Mouse (Mus musculus) erythroblast, embryonic 14.5 days (primary cell): ENCODE results near the gene Arhgap30. TPM values are rescaled to one million over a fixed set of nuclear protein-coding genes. Genes with fewer than 3 reads are reported as not detected.
A peak's percentile ranks its signal among the peaks of the same experiment; 100 is the strongest.

Experiments
- H3K27me3 ChIP-seq: 2 replicates; pipeline ENCODE4 v1.6.1; 2012; ENCODE audit warnings: inconsistent platforms; ENCODE audit not compliant: control insufficient read depth
- H3K36me3 ChIP-seq: 2 replicates; pipeline ENCODE4 v1.6.1; 2012; ENCODE audit warnings: mild to moderate bottlenecking, inconsistent platforms; ENCODE audit not compliant: control insufficient read depth
- H3K4me1 ChIP-seq: 2 replicates; pipeline ENCODE4 v1.6.1; 2012; ENCODE audit warnings: inconsistent platforms; ENCODE audit not compliant: control insufficient read depth
- H3K4me3 ChIP-seq: replicated peaks from 2 replicates; pipeline ENCODE3; 2012; ENCODE audit warnings: moderate library complexity, mild to moderate bottlenecking, inconsistent platforms
- H3K9me3 ChIP-seq: 2 replicates; pipeline ENCODE4 v1.6.1; 2012; ENCODE audit warnings: low read length, inconsistent platforms, mixed read lengths; ENCODE audit not compliant: control insufficient read depth
- GATA1 ChIP-seq: IDR thresholded peaks from 2 replicates; pipeline ENCODE4 v1.6.1; 2012; ENCODE audit warnings: low read length, inconsistent platforms, mixed read lengths
- TAL1 ChIP-seq: IDR thresholded peaks from 3 replicates; pipeline ENCODE4 v1.6.1; 2012; ENCODE audit warnings: low read length, inconsistent platforms, mixed read lengths
- polyA plus RNA-seq: library from polyadenylated mRNA; stranded (reverse); fragments of >175 nt; gene quantifications from 2 replicates; pipeline ENCODE4 v1.2.3, GENCODE M21; 2012

Arhgap30 gene
- 0.06 and 0.07 TPM in 2 replicates for polyA plus RNA-seq

DNA sequence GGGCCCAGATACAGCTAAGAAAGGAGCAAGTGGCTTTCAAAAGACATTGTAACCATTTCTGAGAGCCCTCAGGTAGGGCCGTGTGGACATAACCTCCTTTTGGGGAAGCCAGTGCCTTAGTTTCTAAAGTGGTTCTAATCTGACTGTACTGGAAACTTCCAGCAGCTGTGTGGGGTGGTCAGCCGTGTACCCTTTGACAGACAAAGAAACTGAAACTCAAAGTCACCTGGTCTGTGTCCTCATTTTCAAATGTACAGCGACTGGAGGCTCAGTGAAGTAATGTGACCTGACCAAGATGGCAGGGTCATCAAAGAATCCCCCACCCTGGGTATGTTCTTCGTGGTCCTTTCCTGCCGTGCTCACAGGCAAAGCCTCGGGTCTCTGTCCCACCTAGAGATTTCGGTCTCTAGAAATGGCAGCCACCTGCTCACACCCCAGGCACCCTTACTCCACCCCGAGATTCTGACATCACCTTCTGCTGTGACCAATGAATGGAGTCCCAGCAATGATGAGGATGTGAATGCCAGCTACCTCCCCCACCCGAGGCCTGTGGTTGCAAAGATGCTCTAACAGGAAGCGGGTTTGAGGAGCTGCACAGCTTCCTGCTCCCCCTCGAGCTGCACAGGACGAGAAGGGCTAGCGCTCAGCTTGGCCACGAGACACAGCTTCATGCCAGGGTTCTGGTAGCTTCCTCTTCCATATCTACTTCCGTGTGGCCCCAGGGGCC is at the start of gene Arhgap30:
TSS of gene Arhgap30 (plus strand) at position 579 of the 727 bp plus-strand sequence.
- H3K4me3 ChIP-seq, result peak within 1 kb of the TSS; percentile 20
- peaks cover 12% of the 10 kb centered on the region for H3K4me1 ChIP-seq
- no peaks in the 10 kb centered on the region for H3K27me3 ChIP-seq
- H3K9me3 ChIP-seq, result no peaks in the 10 kb centered on the region
- TF ChIP-seq TAL1, result no peak
- no peak for TF ChIP-seq GATA1
- H3K36me3 ChIP-seq, result no peaks in the 10 kb centered on the region

DNA sequence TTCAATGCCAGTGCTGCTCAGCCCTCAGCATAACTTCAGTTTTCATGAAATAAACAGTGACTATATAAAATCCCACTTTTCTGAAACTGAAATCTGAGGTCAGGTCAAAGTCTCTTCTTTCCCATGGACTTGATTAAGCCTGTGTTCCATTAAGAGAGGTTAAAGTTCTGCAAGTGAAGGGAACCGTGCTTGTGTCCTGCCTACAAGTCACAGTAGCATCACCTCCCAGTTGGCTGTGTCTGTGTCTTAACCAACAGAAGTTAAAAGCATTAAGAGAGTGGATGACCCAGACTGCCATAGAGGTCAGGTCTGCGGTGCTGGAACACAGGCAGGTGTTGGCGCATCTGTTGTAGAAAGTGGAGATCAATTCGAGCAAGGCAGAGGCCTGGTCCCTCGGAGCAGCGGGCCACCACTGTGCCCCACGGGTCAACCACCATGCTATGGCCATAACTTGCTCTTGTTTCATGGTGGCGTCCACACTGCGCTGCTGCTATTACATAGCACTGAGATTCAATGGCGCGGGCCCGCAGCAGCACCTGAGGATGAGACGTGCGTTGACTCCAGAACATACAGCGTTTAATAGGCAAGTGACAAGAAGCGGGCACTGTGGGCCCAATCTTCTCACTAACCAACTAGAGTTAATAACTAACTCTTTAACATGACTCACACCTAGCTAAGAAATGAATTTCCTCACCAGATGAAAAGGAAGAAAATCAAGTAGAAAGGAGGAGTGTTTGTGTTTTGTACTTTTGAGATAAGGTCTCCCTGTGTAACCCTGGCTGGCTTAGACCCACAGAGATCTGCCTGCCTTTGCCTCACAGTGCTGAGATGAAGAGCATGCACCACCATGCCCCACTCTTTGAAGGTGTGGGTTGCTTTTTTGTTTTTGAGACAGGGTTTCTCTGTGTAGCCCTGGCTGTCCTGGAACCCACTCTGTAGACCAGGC is 46.2 kb upstream of the Arhgap30 start:
- Histone ChIP-seq H3K4me1 (peaks cover 43% of the 10 kb centered on the region), H3K27me3 (no peaks in the 10 kb centered on the region), H3K36me3 (peaks cover 72% of the 10 kb centered on the region), H3K4me3 (no peak overlapping the region), H3K9me3 (no peaks in the 10 kb centered on the region)
- no peak for TF ChIP-seq GATA1
- TF ChIP-seq TAL1, result no peak

DNA sequence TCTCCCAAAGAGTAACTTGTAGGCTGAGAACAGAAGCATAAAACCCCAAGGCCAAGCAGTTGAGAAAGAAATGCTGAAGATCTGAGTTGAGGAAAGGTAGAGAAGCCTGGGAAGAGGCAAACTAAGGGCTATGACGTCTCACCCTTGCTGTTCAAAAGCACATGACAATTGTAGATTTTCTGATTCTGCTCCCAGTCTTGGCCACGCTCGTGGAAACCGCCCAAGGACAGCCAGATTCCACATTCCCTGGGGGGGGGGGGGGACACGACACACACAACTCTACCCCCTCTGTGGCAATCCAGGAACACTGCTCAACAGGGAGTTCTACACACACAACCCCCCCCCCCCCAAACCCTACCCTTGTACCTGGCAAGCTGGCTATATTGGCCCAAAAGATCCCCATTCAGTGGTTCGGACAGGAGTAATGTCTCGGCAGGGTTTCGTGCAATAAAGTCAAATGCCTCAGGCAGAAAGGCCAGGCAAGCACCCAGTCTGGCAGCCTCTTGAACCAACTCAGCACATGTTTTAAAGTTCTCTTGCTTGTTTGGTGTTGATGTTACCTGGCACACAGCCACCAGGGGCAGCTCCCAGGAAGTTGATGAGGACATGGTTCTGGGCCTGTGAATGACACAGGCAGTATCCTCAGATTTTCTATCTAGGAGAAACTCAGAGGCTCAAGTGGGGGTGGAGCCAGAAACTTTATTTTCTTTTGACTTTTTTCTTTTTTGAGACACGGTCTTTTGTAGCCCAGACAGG is 44.7 kb upstream of the Arhgap30 start:
- peak overlapping the region; percentile 96 for H3K4me3 ChIP-seq
- no peaks in the 10 kb centered on the region for H3K9me3 ChIP-seq
- H3K4me1 ChIP-seq, result peaks cover 53% of the 10 kb centered on the region
- H3K27me3 ChIP-seq, result no peaks in the 10 kb centered on the region
- H3K36me3 ChIP-seq, result peaks cover 62% of the 10 kb centered on the region
- TF ChIP-seq GATA1 (no peak), TAL1 (no peak)

DNA sequence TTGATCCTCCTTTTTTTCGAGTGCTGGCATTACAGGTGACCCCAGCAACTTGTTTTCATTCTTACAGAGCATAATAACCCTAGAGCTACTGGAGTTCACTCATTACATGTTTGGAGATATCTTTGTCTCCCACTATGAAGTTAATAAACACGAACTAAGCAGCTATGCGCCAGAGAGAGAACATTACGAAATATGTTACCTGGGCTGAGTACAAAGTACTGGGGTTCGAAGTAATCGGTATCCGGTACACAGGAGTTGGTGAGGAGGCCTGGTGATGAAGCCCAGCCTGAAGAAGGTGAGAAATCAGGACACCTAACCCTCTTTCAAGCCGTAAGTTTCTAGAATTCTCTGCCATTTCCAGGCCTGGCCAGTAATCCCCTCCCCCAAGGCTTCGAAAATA is 44.0 kb upstream of the Arhgap30 start:
- no peaks in the 10 kb centered on the region for H3K27me3 ChIP-seq
- H3K4me1 ChIP-seq, result peaks cover 54% of the 10 kb centered on the region
- no peak for TF ChIP-seq TAL1
- no peak for TF ChIP-seq GATA1
- H3K4me3 ChIP-seq, result peak overlapping the region; percentile 96
- H3K9me3 ChIP-seq, result no peaks in the 10 kb centered on the region
- peaks cover 58% of the 10 kb centered on the region for H3K36me3 ChIP-seq

DNA sequence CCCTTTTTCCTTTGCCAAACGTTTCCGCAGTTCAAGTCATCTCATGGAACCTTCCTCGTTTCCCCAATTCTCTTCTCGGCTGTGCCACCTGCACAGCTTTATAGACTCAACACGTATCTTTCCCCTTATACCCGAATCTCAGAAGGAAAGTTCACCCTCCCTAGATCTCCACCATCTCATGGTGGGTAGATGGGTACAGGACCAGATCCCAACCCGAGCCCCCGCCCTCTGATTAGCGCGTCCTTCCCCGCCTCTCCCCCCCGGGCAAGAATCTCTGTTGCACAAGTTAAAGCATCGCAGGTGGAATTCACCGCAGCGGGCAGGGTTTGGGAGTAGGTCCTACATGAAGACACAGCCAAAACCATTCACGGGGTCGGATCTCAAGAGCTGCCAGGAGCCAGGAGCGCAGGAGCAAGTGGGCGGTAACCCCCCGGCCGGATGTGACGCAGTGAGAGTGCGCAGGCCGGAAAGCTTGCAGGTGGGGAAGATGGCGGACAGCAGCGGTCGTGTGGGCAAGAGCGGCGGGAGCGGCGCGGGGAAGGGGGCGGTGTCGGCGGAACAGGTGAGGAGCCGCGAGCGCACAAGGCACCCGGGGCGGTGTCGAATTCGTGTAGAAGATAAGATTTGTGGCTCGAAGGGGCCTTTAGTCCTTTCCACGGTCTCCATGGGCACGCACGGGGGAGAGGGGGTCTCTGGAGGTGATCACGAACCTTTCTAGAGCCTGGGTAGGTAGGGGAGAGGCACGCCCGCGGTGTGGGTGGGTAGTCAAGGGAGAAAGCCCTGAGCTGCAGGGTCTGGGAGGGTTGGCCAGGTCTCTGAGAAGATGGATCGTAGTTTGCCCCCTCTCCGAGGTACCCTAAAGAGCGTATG is 43.3 kb upstream of the Arhgap30 start, which contains the start of the genes Nit1 and Pfdn2:
TSS of gene Nit1 (minus strand) at position 422 of the 870 bp plus-strand sequence.
TSS of gene Pfdn2 (plus strand) at position 446 of the 870 bp plus-strand sequence.
- TF ChIP-seq TAL1 (no peak), GATA1 (no peak)
- Histone ChIP-seq H3K4me1 (peaks cover 56% of the 10 kb centered on the region), H3K36me3 (peaks cover 50% of the 10 kb centered on the region), H3K4me3 (peak within 1 kb of the TSS; percentile 96), H3K27me3 (no peaks in the 10 kb centered on the region), H3K9me3 (no peaks in the 10 kb centered on the region)

DNA sequence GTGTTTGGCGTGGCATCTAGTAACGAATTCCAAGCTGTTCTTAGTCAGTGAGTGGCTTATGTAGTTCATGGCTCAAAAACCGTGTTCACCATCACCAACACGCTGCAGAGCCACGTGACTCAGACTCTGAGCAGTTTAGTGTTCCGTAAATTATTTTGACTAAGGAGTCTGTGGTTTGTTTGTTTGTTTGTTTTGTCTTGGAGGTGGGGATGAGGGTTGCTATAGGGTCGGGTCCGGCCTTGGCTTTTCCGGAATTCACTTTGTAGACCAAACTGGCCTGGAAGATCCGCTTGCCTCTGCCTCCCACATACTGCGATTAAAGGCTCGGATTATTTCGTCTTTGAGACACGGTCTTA is 42.7 kb upstream of the Arhgap30 start:
- Histone ChIP-seq H3K4me1 (peaks cover 59% of the 10 kb centered on the region), H3K27me3 (no peaks in the 10 kb centered on the region), H3K9me3 (no peaks in the 10 kb centered on the region), H3K4me3 (peak overlapping the region; percentile 96), H3K36me3 (peaks cover 44% of the 10 kb centered on the region)
- TF ChIP-seq TAL1 (no peak), GATA1 (no peak)

DNA sequence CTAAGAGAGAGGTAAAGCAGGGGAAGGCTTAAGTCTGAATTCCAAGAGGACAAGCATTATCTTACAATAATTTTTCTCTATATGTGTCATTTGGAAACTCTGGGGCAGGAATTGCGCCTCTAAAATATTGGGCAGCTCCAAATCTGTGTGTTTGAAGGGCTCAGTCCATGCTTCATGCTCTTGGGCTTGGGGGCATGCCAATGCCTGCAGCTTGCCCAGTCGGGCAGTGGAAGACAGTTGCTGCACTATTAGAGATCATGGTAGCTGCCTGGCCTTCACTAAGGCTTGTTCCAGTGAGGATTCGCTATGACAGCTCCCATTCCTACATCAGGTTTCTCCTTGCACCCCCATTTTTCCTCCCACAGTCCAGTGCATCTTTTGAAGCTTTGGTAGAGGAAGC is 40.1 kb upstream of the Arhgap30 start:
- Histone ChIP-seq H3K36me3 (peaks cover 18% of the 10 kb centered on the region), H3K27me3 (no peaks in the 10 kb centered on the region), H3K9me3 (no peaks in the 10 kb centered on the region), H3K4me3 (no peak overlapping the region), H3K4me1 (peaks cover 51% of the 10 kb centered on the region)
- TF ChIP-seq GATA1, result no peak
- TF ChIP-seq TAL1, result no peak

DNA sequence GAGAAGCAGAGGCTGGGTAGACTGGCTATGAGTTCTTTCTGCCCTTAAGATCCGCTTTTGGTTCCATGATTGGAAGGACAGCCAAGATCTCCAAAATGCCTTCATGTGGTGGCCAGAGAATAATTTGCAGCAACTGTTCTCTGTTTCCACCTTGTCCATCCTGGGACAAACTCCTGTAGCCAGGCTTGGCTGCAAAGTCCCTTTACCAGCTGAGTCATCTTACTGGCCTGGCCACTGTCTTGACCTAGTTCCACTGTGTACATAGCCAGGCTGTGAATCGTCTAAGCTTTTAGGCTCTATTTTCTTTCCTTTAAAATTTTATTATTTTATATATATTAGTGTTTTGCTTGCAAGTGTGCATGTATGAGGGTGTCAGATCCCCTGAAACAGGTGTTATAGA is 39.5 kb upstream of the Arhgap30 start:
- no peaks in the 10 kb centered on the region for H3K27me3 ChIP-seq
- H3K4me3 ChIP-seq, result no peak overlapping the region
- no peaks in the 10 kb centered on the region for H3K9me3 ChIP-seq
- peaks cover 46% of the 10 kb centered on the region for H3K4me1 ChIP-seq
- H3K36me3 ChIP-seq, result peaks cover 14% of the 10 kb centered on the region
- TF ChIP-seq TAL1, result no peak
- no peak for TF ChIP-seq GATA1
